Mouse (Mus musculus) adrenal gland, postnatal 25 days (tissue): ENCODE results near the gene Sik2. TPM values are rescaled to one million over a fixed set of nuclear protein-coding genes. Genes with fewer than 3 reads are reported as not detected.

Source experiments
- DNase-seq: peaks from one replicate; pipeline ENCODE4 v3.0.0; 2021; ENCODE audit warnings: mixed read lengths
- total RNA-seq: library from RNA; stranded (reverse); gene quantifications from 2 replicates; pipeline ENCODE4 v1.2.3, GENCODE M21; 2021

Gene Sik2
- total RNA-seq, 1 experiment from 2014 or later, result 78.5 TPM

GRCm38 (mm10) chr9:50911861-50912515, 96.9 kb downstream of the Sik2 start:
- DNase-seq, result no peak

GRCm38 (mm10) chr9:50905321-50905720, 103.6 kb downstream of the Sik2 start:
- DNase-seq, result no peak

GRCm38 (mm10) chr9:50904196-50904847, 104.6 kb downstream of the Sik2 start:
- DNase-seq, result no peak

- no peak for DNase-seq
Observed at GRCm38 (mm10) chr9:50900026-50900920, 108.6 kb downstream of the Sik2 start.

GRCm38 (mm10) chr9:50893665-50894064, 115.2 kb downstream of the Sik2 start:
- peak; percentile 94 for DNase-seq

GRCm38 (mm10) chr9:50890494-50891090, 118.3 kb downstream of the Sik2 start:
- DNase-seq, result no peak

GRCm38 (mm10) chr9:50889964-50890363, 118.9 kb downstream of the Sik2 start:
- DNase-seq, result no peak

GRCm38 (mm10) chr9:50889211-50889610, 119.7 kb downstream of the Sik2 start:
- no peak for DNase-seq

- no peak for DNase-seq
Observed at GRCm38 (mm10) chr9:50887351-50887750, 121.5 kb downstream of the Sik2 start.

- DNase-seq, result no peak
Observed at GRCm38 (mm10) chr9:50886870-50887269, 122.0 kb downstream of the Sik2 start.

- DNase-seq, result no peak
Observed at GRCm38 (mm10) chr9:50885600-50885987, 123.3 kb downstream of the Sik2 start.

- DNase-seq, result no peak
Observed at GRCm38 (mm10) chr9:50884741-50885599, 123.9 kb downstream of the Sik2 start.

GRCm38 (mm10) chr9:50884093-50884492, 124.8 kb downstream of the Sik2 start:
- DNase-seq, result no peak

GRCm38 (mm10) chr9:50882183-50882582, 126.7 kb downstream of the Sik2 start:
- DNase-seq, result no peak

- DNase-seq, result no peak
Observed at GRCm38 (mm10) chr9:50877431-50877830, 131.4 kb downstream of the Sik2 start.

GRCm38 (mm10) chr9:50876287-50876686, 132.6 kb downstream of the Sik2 start:
- DNase-seq, result peak; percentile 62

GRCm38 (mm10) chr9:50875470-50875869, 133.4 kb downstream of the Sik2 start:
- no peak for DNase-seq

- no peak for DNase-seq
Observed at GRCm38 (mm10) chr9:50874031-50874430, 134.8 kb downstream of the Sik2 start.

GRCm38 (mm10) chr9:50873210-50873609, 135.7 kb downstream of the Sik2 start:
- DNase-seq, result no peak

- no peak for DNase-seq
Observed at GRCm38 (mm10) chr9:50868182-50868581, 140.7 kb downstream of the Sik2 start.

- no peak for DNase-seq
Observed at GRCm38 (mm10) chr9:50867015-50867414, 141.9 kb downstream of the Sik2 start.

- DNase-seq, result no peak
Observed at GRCm38 (mm10) chr9:50865803-50866202, 143.1 kb downstream of the Sik2 start.
